Mouse (Mus musculus) midbrain, embryonic 16.5 days (tissue): Measurements from ENCODE around the gene Pmpca. TPM values are rescaled to one million over a fixed set of nuclear protein-coding genes. Genes with fewer than 3 reads are reported as not detected.

Experiments
- ATAC-seq: fragments of 200-750 bp; cut with Nextera tagmentation; 2 replicates; pipeline ENCODE4 v1.8.0; 2017; ENCODE audit warnings: moderate TSS enrichment
- H3K27ac ChIP-seq: fragments of 300-500 bp; sonication (generic); 2 replicates; pipeline ENCODE4 v1.5.1; 2014; ENCODE audit warnings: mild to moderate bottlenecking, low read length, mixed read lengths
- H3K27me3 ChIP-seq: fragments of 300-500 bp; sonication (generic); 2 replicates; pipeline ENCODE4 v1.6.1; 2014; ENCODE audit warnings: low read depth, low read length, mixed read lengths; ENCODE audit not compliant: control insufficient read depth, insufficient read depth
- H3K36me3 ChIP-seq: fragments of 300-500 bp; sonication (generic); 2 replicates; pipeline ENCODE4 v1.6.1; 2014; ENCODE audit warnings: mild to moderate bottlenecking, low read length, moderate library complexity, mixed read lengths; ENCODE audit not compliant: control insufficient read depth, insufficient read depth
- H3K4me1 ChIP-seq: fragments of 300-500 bp; sonication (generic); 2 replicates; pipeline ENCODE4 v1.6.1; 2014; ENCODE audit warnings: mild to moderate bottlenecking, low read length, mixed read lengths; ENCODE audit not compliant: control insufficient read depth, insufficient read depth
- H3K4me2 ChIP-seq: fragments of 300-500 bp; sonication (generic); 2 replicates; pipeline ENCODE4 v1.6.1; 2014; ENCODE audit warnings: mild to moderate bottlenecking, low read length, mixed read lengths
- H3K4me3 ChIP-seq: fragments of 300-500 bp; sonication (generic); 2 replicates; pipeline ENCODE4 v1.5.1; 2014; ENCODE audit warnings: low read depth, mild to moderate bottlenecking, low read length, moderate library complexity, mixed read lengths
- H3K9ac ChIP-seq: fragments of 300-500 bp; sonication (generic); 2 replicates; pipeline ENCODE4 v1.6.1; 2014; ENCODE audit warnings: low read depth, low read length, mixed read lengths
- H3K9me3 ChIP-seq: fragments of 300-500 bp; sonication (generic); replicated peaks from 2 replicates; pipeline ENCODE4 v1.6.1; 2014; ENCODE audit warnings: mild to moderate bottlenecking, low read length, mixed read lengths; ENCODE audit not compliant: control insufficient read depth, poor library complexity, severe bottlenecking
- WGBS: fragments of 180-500 bp; shearing (Covaris S2); extraction: QIAGEN DNeasy Blood & Tissue Kit; methylation state at CpG from one replicate; pipeline ENCODE4 v1.1.7; 2014; 5-methylcytosine and 5-hydroxymethylcytosine counted together
- polyA plus RNA-seq: library from polyadenylated mRNA; unstranded; fragments of >200 nt; fragmentation: Nextera tagmentation; extraction: Ambion mirVana; gene quantifications from 2 replicates; pipeline ENCODE4 v1.2.1, GENCODE M21; 2015

Pmpca gene
- polyA plus RNA-seq, 1 experiment from 2014 or later: 96.5 TPM

DNA sequence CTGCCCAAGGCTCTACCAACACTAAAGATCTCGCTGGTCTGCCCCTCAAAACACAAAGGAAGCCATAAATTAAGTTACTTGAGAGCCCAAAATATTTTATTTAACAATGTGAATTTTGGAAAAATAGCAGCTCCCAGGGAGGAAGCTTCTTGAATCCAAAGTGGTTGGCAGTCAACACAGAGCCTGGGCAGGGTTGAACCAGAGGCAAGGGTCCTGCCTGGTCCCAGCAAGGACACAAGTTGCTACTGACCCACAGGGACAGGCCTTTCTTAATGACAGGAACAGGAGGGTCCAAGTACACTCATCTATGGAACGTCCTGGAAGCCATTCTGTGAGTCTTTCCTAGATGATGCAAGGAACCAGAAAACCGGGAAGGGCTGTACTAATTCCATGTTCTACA is 20.2 kb downstream of the Pmpca start:
- Histone ChIP-seq H3K4me2 (peak overlapping the region; percentile 97), H3K9me3 (no peaks in the 10 kb centered on the region), H3K27me3 (no peaks in the 10 kb centered on the region), H3K4me1 (peaks cover 41% of the 10 kb centered on the region), H3K9ac (peak overlapping the region; percentile 80; the same call in 1 of the 2 replicates), H3K27ac (0 out of 2 replicates have a peak overlapping the region, but pooled peaks have one; percentile 8), H3K36me3 (peaks cover 29% of the 10 kb centered on the region), H3K4me3 (peak overlapping the region; percentile 95; the same call in 1 of the 2 replicates)
- 58% methylated on average over 3 of the region's 3 CpGs for WGBS
- peak; percentile 15; the same call in 1 of the 2 replicates for ATAC-seq

DNA sequence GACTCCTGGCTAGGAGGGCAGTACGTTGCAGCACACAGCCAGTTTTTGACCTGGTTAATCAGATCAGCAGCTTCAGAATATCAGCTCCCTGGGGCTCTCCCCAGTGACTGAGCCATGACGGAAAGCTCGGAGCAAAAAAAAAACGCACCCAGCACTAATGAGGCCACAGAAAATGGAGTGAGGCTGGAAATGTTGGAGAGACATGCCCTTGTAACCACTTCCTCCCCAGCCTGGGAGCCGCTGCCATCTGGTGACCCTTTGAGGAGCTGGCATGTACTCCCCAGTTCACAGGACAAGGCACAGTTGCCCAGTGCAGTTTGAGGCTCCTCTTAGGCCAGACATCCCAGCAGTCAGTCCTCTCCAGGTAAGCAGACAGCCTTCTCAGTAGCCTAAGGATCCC is 21.0 kb downstream of the Pmpca start:
- Histone ChIP-seq H3K4me2 (no peak overlapping the region), H3K4me3 (no peak overlapping the region), H3K9me3 (no peaks in the 10 kb centered on the region), H3K27me3 (no peaks in the 10 kb centered on the region), H3K9ac (no peak overlapping the region), H3K27ac (no peak overlapping the region), H3K4me1 (peaks cover 36% of the 10 kb centered on the region), H3K36me3 (peaks cover 34% of the 10 kb centered on the region)
- ATAC-seq: no peak
- WGBS: 65% methylated on average over 5 of the region's 5 CpGs

DNA sequence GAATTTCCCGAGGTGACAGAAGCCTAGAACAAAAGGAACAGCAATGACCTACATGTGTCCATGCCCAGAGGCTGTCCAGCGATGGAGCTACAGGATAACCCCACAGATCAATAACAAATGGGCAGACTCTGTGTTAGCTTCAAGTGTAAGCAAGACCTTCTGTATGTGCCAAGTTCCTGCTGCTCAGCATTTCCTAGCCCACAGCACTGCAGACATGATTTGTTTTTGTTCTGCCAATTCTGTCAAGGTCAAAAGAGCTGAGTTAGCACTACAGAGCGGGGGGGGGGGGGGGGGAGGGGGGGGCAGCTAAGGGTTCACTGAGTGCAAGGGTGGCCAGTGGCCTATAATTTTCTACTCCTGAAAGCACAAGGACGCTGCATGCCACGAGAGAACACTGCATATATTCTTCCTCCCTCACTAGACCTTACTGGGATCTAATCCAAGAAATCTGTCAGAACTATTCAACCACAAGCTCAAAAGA is 21.8 kb downstream of the Pmpca start:
- Histone ChIP-seq H3K9ac (no peak overlapping the region), H3K27me3 (no peaks in the 10 kb centered on the region), H3K4me2 (no peak overlapping the region), H3K4me3 (no peak overlapping the region), H3K27ac (no peak overlapping the region), H3K9me3 (no peaks in the 10 kb centered on the region), H3K4me1 (peaks cover 27% of the 10 kb centered on the region), H3K36me3 (peaks cover 41% of the 10 kb centered on the region)
- ATAC-seq: no peak
- WGBS: 76% methylated on average over 4 of the region's 5 CpGs

DNA sequence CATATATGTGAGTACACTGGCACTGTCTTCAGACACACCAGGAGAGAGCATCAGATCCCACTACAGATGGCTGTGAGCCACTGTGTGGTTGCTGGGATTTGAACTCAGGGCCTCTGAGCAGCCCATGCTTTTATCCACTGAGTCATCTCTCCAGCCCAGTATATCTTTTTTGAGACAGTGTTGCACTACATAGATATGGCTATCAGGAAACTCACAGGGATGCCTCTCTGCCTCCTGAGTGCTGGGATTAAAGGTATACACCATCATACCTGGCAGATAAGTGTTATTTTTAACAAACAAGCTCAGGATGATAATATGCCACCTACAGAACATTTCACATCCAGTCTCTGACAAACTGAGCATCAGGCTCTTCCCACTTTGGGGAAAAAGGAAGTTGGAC is 27.9 kb downstream of the Pmpca start:
- ATAC-seq: no peak
- H3K27ac ChIP-seq: no peak overlapping the region
- H3K9ac ChIP-seq: no peak overlapping the region
- H3K4me3 ChIP-seq: no peak overlapping the region
- no peak overlapping the region for H3K4me2 ChIP-seq
- peaks cover 50% of the 10 kb centered on the region for H3K36me3 ChIP-seq
- H3K9me3 ChIP-seq: no peaks in the 10 kb centered on the region
- H3K27me3 ChIP-seq: no peaks in the 10 kb centered on the region
- no peaks in the 10 kb centered on the region for H3K4me1 ChIP-seq

DNA sequence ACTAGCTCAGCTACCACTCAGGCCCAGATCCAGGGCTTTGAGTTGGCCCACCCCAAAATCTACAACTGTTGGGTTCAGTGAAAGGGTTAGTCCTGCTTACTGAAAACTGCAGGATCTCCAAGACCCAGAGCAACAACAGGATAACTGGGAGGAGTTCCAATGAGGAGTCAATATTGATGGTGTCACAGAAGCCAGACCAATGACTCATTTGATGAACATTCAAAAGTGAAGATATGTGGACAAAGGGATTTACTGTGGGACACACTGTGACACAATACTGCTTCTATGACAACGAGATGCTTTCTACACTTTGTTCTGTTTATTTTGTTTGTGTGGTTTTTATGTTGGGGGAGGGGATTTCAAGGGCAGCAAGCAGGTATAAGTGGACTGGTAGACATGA is 29.0 kb downstream of the Pmpca start:
- no peak overlapping the region for H3K4me3 ChIP-seq
- H3K4me1 ChIP-seq: no peaks in the 10 kb centered on the region
- no peak overlapping the region for H3K4me2 ChIP-seq
- no peaks in the 10 kb centered on the region for H3K27me3 ChIP-seq
- no peak overlapping the region for H3K9ac ChIP-seq
- H3K36me3 ChIP-seq: peaks cover 51% of the 10 kb centered on the region
- no peak for ATAC-seq
- no peak overlapping the region for H3K27ac ChIP-seq
- H3K9me3 ChIP-seq: no peaks in the 10 kb centered on the region
- 88% methylated on average over 1 of the region's 1 CpGs for WGBS

DNA sequence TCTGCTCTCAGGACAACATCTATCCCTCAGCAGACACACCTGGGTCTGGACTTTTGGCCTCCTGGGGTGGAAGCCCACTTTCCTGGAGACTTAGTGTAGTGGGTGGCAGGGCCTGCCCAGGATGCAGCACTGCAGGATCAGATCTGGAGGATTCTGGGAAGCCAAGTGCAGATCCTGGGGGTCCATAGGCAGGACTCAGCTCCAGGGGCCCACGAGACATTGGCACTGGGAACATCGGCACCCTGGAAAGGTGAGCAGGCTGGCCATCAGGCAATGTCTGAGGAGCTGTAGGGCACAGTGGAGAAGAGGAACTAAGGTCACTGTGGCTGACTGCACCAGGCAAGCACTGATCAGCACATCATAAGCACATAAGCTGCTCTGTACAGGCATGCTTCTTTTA is 32.8 kb downstream of the Pmpca start:
- ATAC-seq: no peak
- Histone ChIP-seq H3K9ac (no peak overlapping the region), H3K27me3 (no peaks in the 10 kb centered on the region), H3K36me3 (peaks cover 53% of the 10 kb centered on the region), H3K9me3 (no peaks in the 10 kb centered on the region), H3K27ac (no peak overlapping the region), H3K4me2 (no peak overlapping the region), H3K4me1 (no peaks in the 10 kb centered on the region), H3K4me3 (no peak overlapping the region)
- 96% methylated on average over 2 of the region's 2 CpGs for WGBS

DNA sequence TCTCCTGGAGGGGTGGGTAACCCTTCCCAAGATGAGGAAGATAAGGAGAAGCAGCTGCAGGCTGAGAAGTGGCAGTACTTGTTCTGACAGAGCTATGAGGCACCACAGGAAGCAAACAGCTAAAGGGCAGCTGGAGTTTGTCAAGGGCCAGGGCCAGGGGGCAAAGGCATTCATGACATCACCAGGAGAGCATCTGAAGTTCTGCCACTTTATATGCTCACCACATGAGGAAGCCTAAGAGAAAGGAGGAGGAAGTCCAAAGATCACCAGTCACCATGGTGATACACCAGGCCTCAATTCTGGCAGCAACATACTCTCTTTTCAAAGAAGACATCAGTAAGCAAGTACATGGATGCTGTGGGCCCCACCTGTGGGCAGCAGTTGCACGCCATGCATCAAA is 33.9 kb downstream of the Pmpca start:
- no peak overlapping the region for H3K27ac ChIP-seq
- peaks cover 51% of the 10 kb centered on the region for H3K36me3 ChIP-seq
- WGBS: 90% methylated on average over 1 of the region's 1 CpGs
- ATAC-seq: no peak
- H3K4me3 ChIP-seq: no peak overlapping the region
- no peak overlapping the region for H3K9ac ChIP-seq
- H3K4me2 ChIP-seq: no peak overlapping the region
- H3K9me3 ChIP-seq: no peaks in the 10 kb centered on the region
- no peaks in the 10 kb centered on the region for H3K27me3 ChIP-seq
- no peaks in the 10 kb centered on the region for H3K4me1 ChIP-seq

DNA sequence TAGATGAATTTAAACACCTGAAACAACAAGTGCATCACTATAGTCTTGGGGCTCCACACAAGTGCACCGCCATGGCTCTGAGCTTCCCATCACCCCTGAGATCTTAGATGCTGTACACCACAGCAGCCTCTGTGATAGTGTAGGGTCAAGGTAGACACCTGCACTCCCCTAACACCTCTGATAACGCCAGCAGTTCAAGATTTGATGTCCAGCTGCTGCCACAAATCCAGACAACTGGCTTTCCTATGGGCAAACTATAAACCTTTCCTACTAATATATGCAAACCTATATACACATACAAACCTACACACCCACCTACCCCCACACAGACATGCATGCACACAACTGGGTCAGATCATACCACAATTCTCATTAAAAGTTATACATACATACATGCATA is 35.4 kb downstream of the Pmpca start:
- Histone ChIP-seq H3K4me1 (no peaks in the 10 kb centered on the region), H3K27me3 (no peaks in the 10 kb centered on the region), H3K27ac (no peak overlapping the region), H3K9me3 (no peaks in the 10 kb centered on the region), H3K4me2 (no peak overlapping the region), H3K9ac (no peak overlapping the region), H3K36me3 (peaks cover 66% of the 10 kb centered on the region), H3K4me3 (no peak overlapping the region)
- WGBS: 96% methylated on average over 2 of the region's 2 CpGs
- ATAC-seq: no peak

DNA sequence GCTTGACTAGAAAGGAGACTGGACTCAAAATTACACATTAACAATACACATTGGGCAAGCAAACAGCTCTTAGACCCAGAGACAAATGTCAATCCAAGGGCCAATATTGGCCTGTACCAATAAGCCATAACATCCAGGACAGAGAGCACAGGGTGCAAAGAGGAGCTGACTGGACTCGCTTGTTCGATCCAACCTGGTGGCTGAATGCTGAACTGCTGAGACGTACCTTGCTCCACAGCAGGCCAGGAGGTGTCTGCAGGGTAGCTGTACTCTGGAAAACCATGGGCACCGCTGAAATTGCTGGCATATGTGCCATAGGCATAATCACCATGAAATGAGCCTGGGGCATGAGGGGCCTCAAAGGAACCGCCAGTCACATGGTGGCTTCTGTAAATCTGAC is 40.7 kb downstream of the Pmpca start:
- H3K9me3 ChIP-seq: no peaks in the 10 kb centered on the region
- no peaks in the 10 kb centered on the region for H3K27me3 ChIP-seq
- ATAC-seq: no peak
- WGBS: 86% methylated on average over 5 of the region's 5 CpGs
- H3K4me3 ChIP-seq: no peak overlapping the region
- no peaks in the 10 kb centered on the region for H3K4me1 ChIP-seq
- H3K9ac ChIP-seq: no peak overlapping the region
- H3K4me2 ChIP-seq: no peak overlapping the region
- peaks cover 56% of the 10 kb centered on the region for H3K36me3 ChIP-seq
- no peak overlapping the region for H3K27ac ChIP-seq
